16 mouse cellular contexts compared by ENCODE assay signal in the genomic region with DNA sequence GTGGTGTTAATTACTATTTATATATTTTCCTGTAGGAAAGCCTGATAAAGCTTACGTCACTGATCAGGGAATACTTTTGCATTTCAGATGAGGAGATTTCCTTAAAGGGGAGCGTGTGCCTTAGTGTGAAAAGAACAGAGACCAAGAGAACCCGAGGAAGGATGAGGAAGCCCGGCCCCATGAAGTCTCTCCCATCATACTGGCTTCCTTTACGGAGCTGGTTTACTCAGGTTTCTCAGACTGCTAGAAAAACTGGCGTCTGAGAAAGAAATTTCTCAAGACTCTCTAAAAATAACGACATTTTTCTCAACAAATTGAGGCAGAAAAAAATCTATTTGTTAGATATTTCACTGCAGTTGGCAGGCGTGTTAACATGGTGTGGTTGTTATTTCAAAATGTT.
DNase-seq lines count a peak whose midpoint lies in the region; ATAC-seq and TF ChIP-seq lines count a peak whose summit lies in the region.
"Had no signal": no experiment of that assay in that cellular context is flagged by ENCODE, and none has a peak within 500 bp of the region (broad histone marks: within the 10 kb centered on the region; RNA-seq: fewer than 3 reads in every experiment).

No protein-coding gene starts in this region.

- no peak overlapping the region for H3K4me3 ChIP-seq in heart, postnatal 0 days (ENCODE audit: low read depth, low read length)
- H3K4me3 ChIP-seq in midbrain, embryonic 11.5 days (ENCODE audit: low read depth, low read length), result no peak overlapping the region
- no peak overlapping the region for H3K4me3 ChIP-seq in midbrain, embryonic 15.5 days
- H3K4me3 ChIP-seq: megakaryocyte, embryonic 14.5 days had no signal

- H3K4me1 ChIP-seq in heart, postnatal 0 days (ENCODE audit: control insufficient read depth, insufficient read depth), result no peaks in the 10 kb centered on the region
- no peaks in the 10 kb centered on the region for H3K4me1 ChIP-seq in midbrain, embryonic 11.5 days (ENCODE audit: control insufficient read depth, insufficient read depth, low read length)
- H3K4me1 ChIP-seq in midbrain, embryonic 15.5 days, result no peaks in the 10 kb centered on the region
- H3K4me1 ChIP-seq: megakaryocyte, embryonic 14.5 days had no signal

- H3K27me3 ChIP-seq in heart, postnatal 0 days (ENCODE audit: control insufficient read depth, insufficient read depth, low read length), result no peaks in the 10 kb centered on the region
- H3K27me3 ChIP-seq in midbrain, embryonic 11.5 days (ENCODE audit: control insufficient read depth, insufficient read depth, low read length), result no peaks in the 10 kb centered on the region
- H3K27me3 ChIP-seq in midbrain, embryonic 15.5 days (replicated peaks), result no peaks in the 10 kb centered on the region
- H3K27me3 ChIP-seq: CH12.LX; megakaryocyte, embryonic 14.5 days had no signal

- H3K36me3 ChIP-seq in heart, postnatal 0 days (replicated peaks; ENCODE audit: control insufficient read depth, insufficient read depth, low read length), result no peaks in the 10 kb centered on the region
- H3K36me3 ChIP-seq in midbrain, embryonic 11.5 days (ENCODE audit: control insufficient read depth, insufficient read depth, low read length), result no peaks in the 10 kb centered on the region
- H3K36me3 ChIP-seq in midbrain, embryonic 15.5 days (replicated peaks), result no peaks in the 10 kb centered on the region

- no peak overlapping the region for H3K9ac ChIP-seq in heart, postnatal 0 days (replicated peaks; ENCODE audit: low read depth, low read length)
- H3K9ac ChIP-seq in midbrain, embryonic 11.5 days (ENCODE audit: low read length), result no peak overlapping the region
- no peak overlapping the region for H3K9ac ChIP-seq in midbrain, embryonic 15.5 days
- H3K9ac ChIP-seq: liver, embryonic 14.5 days had no signal

- ATAC-seq in heart, postnatal 0 days (ENCODE audit: insufficient read depth, low read depth), result no peak
- no peak for ATAC-seq in midbrain, embryonic 11.5 days (ENCODE audit: low FRiP score)
- no peak for ATAC-seq in midbrain, embryonic 15.5 days (replicated peaks)
- ATAC-seq: activated CD4-positive, CD25-positive, alpha-beta regulatory T cell, adult 4 months; hindbrain, embryonic 16.5 days had no signal

- no peak for DNase-seq in heart, postnatal 0 days (ENCODE audit: low spot score)
- DNase-seq in heart, postnatal 25 days (ENCODE audit: low spot score), result no peak
- DNase-seq in midbrain, embryonic 11.5 days (ENCODE audit: low spot score, missing footprints), result peak; percentile 69
- DNase-seq in fibroblast of lung, adult 2 months (ENCODE audit: low read depth), result peak; percentile 72
- no peak for DNase-seq in cerebellum, postnatal 25 days
- DNase-seq in testis, postnatal 10 days (ENCODE audit: low spot score), result no peak
- DNase-seq: cerebellum, adult 8-10 months; kidney, adult 9 months; right cerebral cortex, adult 18-20 months; thymus, adult 2 months had no signal

- no peak for TF ChIP-seq CTCF in heart, postnatal 0 days (IDR thresholded peaks at IDR 0.05; ENCODE audit: low read depth)

- peak overlapping the region; percentile 18; the same call in 1 of the 2 replicates for H3K4me2 ChIP-seq in heart, postnatal 0 days (ENCODE audit: low read depth, low read length)
- no peak overlapping the region for H3K4me2 ChIP-seq in midbrain, embryonic 11.5 days
- no peak overlapping the region for H3K4me2 ChIP-seq in midbrain, embryonic 15.5 days

- intact Hi-C loops in heart, postnatal 25 days (cut with DNase I), result no loop called here

- 52% methylated on average over 8 of the region's 8 CpGs for WGBS in heart, postnatal 0 days
- 73% methylated on average over 8 of the region's 8 CpGs for WGBS in midbrain, embryonic 11.5 days
- 65% methylated on average over 8 of the region's 8 CpGs for whole genome bisulfite sequencing in midbrain, embryonic 15.5 days

- TF ChIP-seq EP300 in heart, postnatal 0 days (IDR thresholded peaks at IDR 0.05; ENCODE audit: low read depth), result no peak

- no peaks in the 10 kb centered on the region for H3K9me3 ChIP-seq in heart, postnatal 0 days (replicated peaks; ENCODE audit: control insufficient read depth, low read length)
- no peaks in the 10 kb centered on the region for H3K9me3 ChIP-seq in midbrain, embryonic 11.5 days (ENCODE audit: control insufficient read depth, low read length)
- no peaks in the 10 kb centered on the region for H3K9me3 ChIP-seq in midbrain, embryonic 15.5 days
- H3K9me3 ChIP-seq: megakaryocyte, embryonic 14.5 days had no signal

- no peak overlapping the region for H3K27ac ChIP-seq in heart, postnatal 0 days (ENCODE audit: low read depth)
- H3K27ac ChIP-seq in midbrain, embryonic 11.5 days (ENCODE audit: low read depth, low read length), result no peak overlapping the region
- no peak overlapping the region for H3K27ac ChIP-seq in midbrain, embryonic 15.5 days
- H3K27ac ChIP-seq: liver, embryonic 14.5 days had no signal

Comparison
In these comparisons a context has a peak if more than half of its experiments do, and no peak if none do; other contexts are left out.
1. DNase-seq: peak in midbrain, embryonic 11.5 days (single experiment) and fibroblast of lung, adult 2 months (single experiment); none in heart, postnatal 0 days (single experiment), heart, postnatal 25 days (single experiment), cerebellum, postnatal 25 days (0 of 2) and testis, postnatal 10 days (single experiment).